Mouse (Mus musculus) midbrain, postnatal 0 days (tissue): ENCODE results near the gene Fmnl1. TPM values are rescaled to one million over a fixed set of nuclear protein-coding genes. Genes with fewer than 3 reads are reported as not detected.
A peak's percentile ranks its signal among the peaks of the same experiment; 100 is the strongest.

Experiments
- ATAC-seq: fragments of 200-750 bp; cut with Nextera tagmentation; 2 replicates; pipeline ENCODE4 v1.8.0; 2017; ENCODE audit warnings: moderate number of reproducible peaks, mild to moderate bottlenecking, moderate TSS enrichment, moderate library complexity; ENCODE audit not compliant: low FRiP score
- DNase-seq: peaks from one replicate; pipeline ENCODE4 v3.0.0-alpha.2; 2015; ENCODE audit warnings: low spot score
- H3K27ac ChIP-seq: fragments of 300-500 bp; sonication (generic); 2 replicates; pipeline ENCODE4 v1.5.1; 2014; ENCODE audit warnings: low read depth, mild to moderate bottlenecking, low read length, mixed read lengths
- H3K27me3 ChIP-seq: fragments of 300-500 bp; sonication (generic); 2 replicates; pipeline ENCODE4 v1.6.1; 2014; ENCODE audit warnings: low read length, control low read depth, mixed read lengths; ENCODE audit not compliant: insufficient read depth
- H3K36me3 ChIP-seq: fragments of 300-500 bp; sonication (generic); 2 replicates; pipeline ENCODE4 v1.6.1; 2014; ENCODE audit warnings: low read length, control low read depth, mixed read lengths; ENCODE audit not compliant: insufficient read depth
- H3K4me1 ChIP-seq: fragments of 300-500 bp; sonication (generic); 2 replicates; pipeline ENCODE4 v1.6.1; 2014; ENCODE audit warnings: mild to moderate bottlenecking, control low read depth, antibody characterized with exemption, low read length, mixed read lengths; ENCODE audit not compliant: insufficient read depth
- H3K4me2 ChIP-seq: fragments of 300-500 bp; sonication (generic); 2 replicates; pipeline ENCODE4 v1.6.1; 2014; ENCODE audit warnings: low read depth, mild to moderate bottlenecking, low read length, mixed read lengths; ENCODE audit not compliant: poor library complexity, severe bottlenecking
- H3K4me3 ChIP-seq: fragments of 300-500 bp; sonication (generic); 2 replicates; pipeline ENCODE4 v1.5.1; 2014; ENCODE audit warnings: low read depth, mild to moderate bottlenecking, low read length, moderate library complexity
- H3K9ac ChIP-seq: fragments of 300-500 bp; sonication (generic); replicated peaks from 2 replicates; pipeline ENCODE4 v1.6.1; 2014; ENCODE audit warnings: mild to moderate bottlenecking, low read length, moderate library complexity, mixed read lengths; ENCODE audit not compliant: poor library complexity, severe bottlenecking
- H3K9me3 ChIP-seq: fragments of 300-500 bp; sonication (generic); 2 replicates; pipeline ENCODE4 v1.6.1; 2016; ENCODE audit warnings: low read length, control low read depth
- CTCF ChIP-seq: IDR thresholded peaks from 2 replicates; pipeline ENCODE4 v1.5.1; 2016; ENCODE audit warnings: antibody characterized with exemption, mild to moderate bottlenecking
- WGBS: fragments of 180-500 bp; shearing (Covaris S2); extraction: QIAGEN DNeasy Blood & Tissue Kit; methylation state at CpG from one replicate; pipeline ENCODE4 v1.1.7; 2014; 5-methylcytosine and 5-hydroxymethylcytosine counted together
- polyA plus RNA-seq: library from polyadenylated mRNA; unstranded; fragments of >200 nt; fragmentation: Nextera tagmentation; extraction: Ambion mirVana; gene quantifications from 2 replicates; pipeline ENCODE4 v1.2.1, GENCODE M21; 2015
- total RNA-seq: library from RNA; depleted of rRNA; stranded (reverse); fragments of >200 nt; gene quantifications from 2 replicates; pipeline ENCODE4 v1.2.3, GENCODE M21; 2014

Gene Fmnl1
- total and polyA plus RNA-seq, 2 experiments from 2014 or later = 9.5 to 14.3 TPM

DNA sequence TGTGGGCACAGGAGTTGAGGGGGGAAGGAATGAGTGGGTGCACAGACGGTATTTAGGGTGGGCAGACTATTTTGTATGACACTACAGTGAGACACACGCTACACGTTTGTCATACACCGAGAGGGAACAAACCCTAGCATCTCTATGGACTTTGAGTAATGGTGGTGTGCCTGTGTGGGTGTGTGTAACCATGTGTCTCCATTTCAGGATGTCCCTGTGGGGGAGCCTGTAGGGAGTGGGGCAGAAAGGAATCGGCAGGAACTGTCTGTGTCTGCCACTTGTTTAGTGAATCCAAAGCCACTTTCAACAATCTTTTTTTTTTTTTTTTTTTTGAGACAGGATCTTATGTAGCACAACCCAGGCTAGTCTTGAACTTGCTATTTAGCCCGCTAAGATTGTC, 35.3 kb downstream of the Fmnl1 start:
- Histone ChIP-seq H3K4me2 (no peak overlapping the region), H3K9me3 (no peaks in the 10 kb centered on the region), H3K36me3 (no peaks in the 10 kb centered on the region), H3K4me3 (no peak overlapping the region), H3K27me3 (no peaks in the 10 kb centered on the region), H3K4me1 (no peaks in the 10 kb centered on the region; the same call in 1 of the 2 replicates), H3K9ac (no peak overlapping the region), H3K27ac (no peak overlapping the region)
- ATAC-seq (no peak), DNase-seq (no peak)
- no peak for TF ChIP-seq CTCF
- 92% methylated on average over 6 of the region's 6 CpGs for WGBS

DNA sequence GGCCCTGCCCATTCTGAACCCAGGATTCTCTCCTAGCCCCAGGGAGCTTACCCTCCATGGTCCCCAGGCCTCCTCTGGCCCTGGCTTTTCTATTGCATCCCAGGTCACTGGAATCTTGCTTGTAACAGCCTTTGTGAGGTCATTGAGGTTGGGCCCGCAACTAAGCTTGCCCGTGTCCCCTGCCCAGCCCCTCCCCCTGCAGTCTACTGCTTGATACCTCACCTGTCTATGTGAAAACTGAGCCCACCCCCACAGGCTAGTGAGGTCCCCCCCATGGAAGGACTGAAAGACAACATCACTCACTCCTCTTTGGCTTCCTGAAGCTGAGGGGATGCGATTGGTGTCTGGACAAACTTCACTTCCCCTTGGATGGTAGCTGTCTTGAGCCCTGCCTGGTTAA, 37.6 kb downstream of the Fmnl1 start, which contains the start of gene 1700023F06Rik:
TSS of gene 1700023F06Rik (minus strand) at position 101 of the 400 bp plus-strand sequence.
- Histone ChIP-seq H3K4me1 (no peaks in the 10 kb centered on the region), H3K9me3 (no peaks in the 10 kb centered on the region), H3K27me3 (no peaks in the 10 kb centered on the region), H3K4me3 (no peak within 1 kb of the TSS), H3K9ac (no peak within 1 kb of the TSS), H3K36me3 (no peaks in the 10 kb centered on the region), H3K27ac (no peak within 1 kb of the TSS), H3K4me2 (no peak within 1 kb of the TSS)
- WGBS = 92% methylated on average over 3 of the region's 3 CpGs
- ATAC-seq (no peak), DNase-seq (no peak)
- no peak for TF ChIP-seq CTCF

DNA sequence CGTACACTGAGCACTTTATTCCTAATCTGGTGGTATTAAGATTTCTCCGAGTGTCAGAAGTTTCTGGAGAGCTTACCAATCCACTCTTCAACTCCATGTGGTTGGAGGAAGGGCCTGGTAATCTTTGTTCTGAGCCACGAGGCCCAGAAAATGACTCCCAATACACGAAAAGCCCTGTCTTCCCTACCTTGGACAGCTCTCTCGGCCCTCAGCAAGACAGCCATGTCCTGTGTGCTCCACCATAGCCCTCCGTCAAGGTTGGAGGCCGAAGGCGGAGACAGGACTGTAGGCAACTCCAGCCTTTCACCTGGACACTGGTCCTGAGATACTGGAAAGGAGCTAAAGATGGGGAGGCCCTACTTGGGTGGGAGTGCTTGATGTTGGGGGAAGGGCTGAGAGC, 39.4 kb downstream of the Fmnl1 start:
- DNase-seq (no peak), ATAC-seq (no peak)
- TF ChIP-seq CTCF = no peak
- H3K27me3 ChIP-seq = no peaks in the 10 kb centered on the region
- H3K27ac ChIP-seq = no peak overlapping the region
- H3K9me3 ChIP-seq = no peaks in the 10 kb centered on the region
- H3K4me3 ChIP-seq = no peak overlapping the region
- 73% methylated on average over 8 of the region's 8 CpGs for WGBS
- H3K4me1 ChIP-seq = no peaks in the 10 kb centered on the region
- H3K4me2 ChIP-seq = no peak overlapping the region
- no peak overlapping the region for H3K9ac ChIP-seq
- no peaks in the 10 kb centered on the region for H3K36me3 ChIP-seq

DNA sequence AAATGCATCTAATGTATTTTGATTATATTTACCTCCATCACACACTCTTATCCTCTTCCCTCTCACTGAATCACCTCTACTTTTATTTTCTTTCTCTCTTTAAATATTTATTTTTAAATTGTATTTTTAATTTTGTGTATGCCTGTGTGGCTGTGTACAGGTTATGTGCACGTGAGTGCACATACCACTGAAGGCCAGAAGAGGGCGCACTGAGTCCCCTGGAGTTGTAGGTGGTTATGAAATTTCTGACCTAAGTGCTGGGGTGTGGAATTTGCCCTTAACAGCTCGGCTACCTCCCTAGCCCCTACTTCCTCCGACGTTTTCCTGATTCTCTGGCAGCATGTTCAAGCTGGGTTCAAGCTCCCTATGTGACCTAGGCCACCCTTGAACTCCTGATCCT, 42.8 kb downstream of the Fmnl1 start:
- no peaks in the 10 kb centered on the region for H3K36me3 ChIP-seq
- no peak overlapping the region for H3K4me2 ChIP-seq
- no peaks in the 10 kb centered on the region; the same call in 1 of the 2 replicates for H3K4me1 ChIP-seq
- ATAC-seq = no peak
- WGBS = 87% methylated on average over 5 of the region's 5 CpGs
- peak; percentile 37 for TF ChIP-seq CTCF
- no peak overlapping the region for H3K9ac ChIP-seq
- H3K27ac ChIP-seq = no peak overlapping the region
- no peaks in the 10 kb centered on the region for H3K9me3 ChIP-seq
- DNase-seq = no peak
- no peaks in the 10 kb centered on the region for H3K27me3 ChIP-seq
- H3K4me3 ChIP-seq = no peak overlapping the region

DNA sequence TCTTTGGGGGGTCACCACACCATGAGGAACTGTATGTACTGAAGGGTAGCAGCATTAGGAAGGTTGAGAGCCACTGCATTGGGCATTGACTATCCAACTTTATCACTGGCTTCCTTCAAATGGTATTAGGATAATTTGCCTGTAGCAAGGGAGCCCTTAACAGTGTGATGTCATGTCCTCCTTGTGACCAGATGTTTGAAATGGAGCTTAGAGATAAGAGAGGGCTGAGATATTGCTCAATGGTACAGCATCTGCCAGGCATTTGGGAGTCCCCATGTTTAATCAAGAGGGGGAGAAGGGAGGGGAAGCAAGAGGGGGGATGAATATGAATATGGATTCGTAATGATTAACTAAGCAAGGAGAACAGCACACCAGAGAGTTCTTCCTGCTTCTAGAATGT, 44.4 kb downstream of the Fmnl1 start:
- no peak for TF ChIP-seq CTCF
- DNase-seq (no peak), ATAC-seq (no peak)
- H3K4me3 ChIP-seq = no peak overlapping the region
- peaks cover 6% of the 10 kb centered on the region for H3K36me3 ChIP-seq
- H3K27ac ChIP-seq = no peak overlapping the region
- no peaks in the 10 kb centered on the region for H3K27me3 ChIP-seq
- H3K9ac ChIP-seq = no peak overlapping the region
- no peaks in the 10 kb centered on the region; the same call in 1 of the 2 replicates for H3K4me1 ChIP-seq
- WGBS = 70% methylated on average over 1 of the region's 1 CpGs
- H3K9me3 ChIP-seq = no peaks in the 10 kb centered on the region
- H3K4me2 ChIP-seq = no peak overlapping the region

DNA sequence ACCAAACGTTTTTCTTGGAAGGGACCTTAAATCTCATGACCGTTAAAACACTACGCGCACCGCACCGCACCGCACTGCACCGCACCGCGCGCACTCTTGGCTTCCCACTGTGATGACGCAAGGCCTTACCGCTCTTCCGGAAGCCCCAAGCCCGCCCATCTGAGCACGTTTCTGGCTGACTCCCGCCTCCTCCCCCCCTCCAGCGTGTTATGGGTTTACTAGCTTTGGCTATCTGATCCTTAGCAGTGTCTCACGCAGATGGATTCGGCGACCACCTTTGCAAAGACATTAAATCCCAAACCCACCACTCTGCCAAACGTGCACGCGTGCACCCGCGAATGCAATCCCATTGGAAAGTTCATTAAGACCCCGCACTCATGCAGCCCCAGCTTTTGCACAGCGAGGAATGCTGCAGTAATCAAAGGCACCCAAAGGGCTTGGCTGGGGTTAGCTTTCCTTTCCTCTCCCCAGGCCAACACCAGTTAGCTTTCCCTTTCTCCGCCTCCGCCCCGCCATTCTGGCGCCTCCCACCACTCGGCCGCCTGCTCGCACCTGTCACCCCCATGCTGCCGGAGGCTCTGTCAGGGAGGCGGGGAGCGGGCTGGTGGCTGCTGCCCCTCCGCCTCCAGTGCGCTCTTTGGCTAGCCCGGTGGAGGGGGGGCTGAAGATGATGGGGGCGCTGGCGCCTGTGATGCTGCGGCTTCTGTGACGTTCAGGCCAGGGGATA, 47.0 kb downstream of the Fmnl1 start, which contains the start of gene Spata32:
TSS of gene Spata32 (minus strand) at position 643 of the 727 bp plus-strand sequence.
- H3K9ac ChIP-seq = peak within 1 kb of the TSS; percentile 64
- ATAC-seq (peak; percentile 85), DNase-seq (peak; percentile 84)
- peak within 1 kb of the TSS; percentile 96 for H3K4me2 ChIP-seq
- H3K36me3 ChIP-seq = peaks cover 16% of the 10 kb centered on the region
- H3K27ac ChIP-seq = peak within 1 kb of the TSS; percentile 62
- peak within 1 kb of the TSS; percentile 58 for H3K4me3 ChIP-seq
- no peaks in the 10 kb centered on the region for H3K9me3 ChIP-seq
- WGBS = under 1% methylated on average over 45 of the region's 45 CpGs
- no peaks in the 10 kb centered on the region; the same call in 1 of the 2 replicates for H3K4me1 ChIP-seq
- H3K27me3 ChIP-seq = no peaks in the 10 kb centered on the region
- TF ChIP-seq CTCF = no peak
